Mouse (Mus musculus) limb, embryonic 12.5 days (tissue): ENCODE data around the gene Setd1a. TPM values are rescaled to one million over a fixed set of nuclear protein-coding genes. Genes with fewer than 3 reads are reported as not detected.
"Not testable (repeated sequence)": the region's sequence is repeated elsewhere in the genome, so short reads cannot be mapped to it uniquely, and the experiment has no call there.

ENCODE experiments used
- ATAC-seq: fragments of 200-750 bp; cut with Nextera tagmentation; 2 replicates; pipeline ENCODE4 v1.8.0; 2017; ENCODE audit warnings: low read depth, moderate TSS enrichment; ENCODE audit not compliant: insufficient number of reproducible peaks, insufficient read depth, low FRiP score, low TSS enrichment
- H3K27ac ChIP-seq: fragments of 300-500 bp; sonication (generic); 2 replicates; pipeline ENCODE4 v1.5.1; 2016; ENCODE audit warnings: mild to moderate bottlenecking, moderate library complexity
- H3K27me3 ChIP-seq: fragments of 300-500 bp; sonication (generic); 2 replicates; pipeline ENCODE4 v1.6.1; 2016; ENCODE audit warnings: mild to moderate bottlenecking, moderate library complexity
- H3K36me3 ChIP-seq: fragments of 300-500 bp; sonication (generic); 2 replicates; pipeline ENCODE4 v1.6.1; 2016; ENCODE audit warnings: mild to moderate bottlenecking, moderate library complexity
- H3K4me1 ChIP-seq: fragments of 300-500 bp; sonication (generic); replicated peaks from 2 replicates; pipeline ENCODE4 v1.6.1; 2016
- H3K4me2 ChIP-seq: fragments of 300-500 bp; sonication (generic); 2 replicates; pipeline ENCODE4 v1.6.1; 2016; ENCODE audit warnings: mild to moderate bottlenecking, moderate library complexity
- H3K4me3 ChIP-seq: fragments of 300-500 bp; sonication (generic); replicated peaks from 2 replicates; pipeline ENCODE4 v1.5.1; 2016; ENCODE audit warnings: mild to moderate bottlenecking
- H3K9ac ChIP-seq: fragments of 300-500 bp; sonication (generic); replicated peaks from 2 replicates; pipeline ENCODE4 v1.6.1; 2016; ENCODE audit warnings: mild to moderate bottlenecking, moderate library complexity
- H3K9me3 ChIP-seq: fragments of 300-500 bp; sonication (generic); 2 replicates; pipeline ENCODE4 v1.6.1; 2016; ENCODE audit warnings: mild to moderate bottlenecking, moderate library complexity
- WGBS: fragments of 180-500 bp; shearing (Covaris S2); methylation state at CpG from one replicate; pipeline ENCODE4 v1.1.7; 2016; 5-methylcytosine and 5-hydroxymethylcytosine counted together
- polyA plus RNA-seq: library from polyadenylated mRNA; unstranded; fragments of >200 nt; fragmentation: Nextera tagmentation; extraction: Ambion mirVana; gene quantifications from 2 replicates; pipeline ENCODE4 v1.2.1, GENCODE M21; 2016

The Setd1a gene
- polyA plus RNA-seq: 24.7 and 25.2 TPM in 2 replicates

DNA sequence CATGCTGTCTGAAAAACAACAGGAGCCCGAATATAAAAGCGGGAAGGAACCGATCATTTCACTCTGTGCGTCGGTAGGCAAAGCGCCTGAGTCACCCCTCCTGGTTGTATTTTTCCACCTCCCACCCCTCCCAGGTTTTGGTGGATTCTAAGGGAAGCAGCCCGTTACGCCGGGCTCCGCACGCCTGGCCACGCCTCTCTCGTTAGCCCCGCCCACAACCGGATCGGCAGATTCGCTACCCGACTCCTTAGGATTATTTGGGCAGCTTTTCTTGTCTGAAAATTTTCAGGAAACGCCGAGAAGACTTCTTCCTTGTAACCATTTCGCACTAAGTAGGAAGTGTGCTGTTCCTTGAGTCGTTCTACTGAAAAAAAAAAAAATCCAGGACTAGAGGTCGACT lies at the start of gene Setd1a:
TSS of gene Setd1a (plus strand) at position 245 of the 400 bp plus-strand sequence.
- Histone ChIP-seq H3K4me2 (peak within 1 kb of the TSS; percentile 86), H3K36me3 (peaks cover 31% of the 10 kb centered on the region), H3K4me3 (peak within 1 kb of the TSS; percentile 90), H3K4me1 (peaks cover 23% of the 10 kb centered on the region), H3K9ac (peak within 1 kb of the TSS; percentile 92), H3K27me3 (no peaks in the 10 kb centered on the region), H3K9me3 (no peaks in the 10 kb centered on the region), H3K27ac (peak within 1 kb of the TSS; percentile 94)
- peak; percentile 47; the same call in 1 of the 2 replicates for ATAC-seq
- under 1% methylated on average over 23 of the region's 23 CpGs for WGBS

GRCm38 (mm10) chr7:127727898-127728297 lies 48.6 kb upstream of the Setd1a start:
- Histone ChIP-seq H3K36me3 (no peaks in the 10 kb centered on the region), H3K9ac (no peak overlapping the region), H3K4me3 (no peak overlapping the region), H3K4me1 (no peaks in the 10 kb centered on the region), H3K9me3 (no peaks in the 10 kb centered on the region), H3K4me2 (no peak overlapping the region), H3K27ac (no peak overlapping the region), H3K27me3 (no peaks in the 10 kb centered on the region; the same call in 1 of the 2 replicates)
- 86% methylated on average over 7 of the region's 7 CpGs for WGBS
- ATAC-seq: no peak

GRCm38 (mm10) chr7:127730170-127730569 lies 46.3 kb upstream of the Setd1a start:
- H3K4me1 ChIP-seq: no peaks in the 10 kb centered on the region
- H3K27ac ChIP-seq: no peak overlapping the region
- H3K27me3 ChIP-seq: no peaks in the 10 kb centered on the region; the same call in 1 of the 2 replicates
- no peaks in the 10 kb centered on the region for H3K9me3 ChIP-seq
- no peaks in the 10 kb centered on the region for H3K36me3 ChIP-seq
- ATAC-seq: no peak
- H3K4me2 ChIP-seq: no peak overlapping the region
- no peak overlapping the region for H3K4me3 ChIP-seq
- 70% methylated on average over 4 of the region's 4 CpGs for WGBS
- H3K9ac ChIP-seq: no peak overlapping the region

- ATAC-seq: not testable (repeated sequence)
Observed at GRCm38 (mm10) chr7:127732066-127732465, 44.4 kb upstream of the Setd1a start, which contains the start of gene Ctf2. TSS of gene Ctf2 (minus strand) at chr7:127732166.

GRCm38 (mm10) chr7:127744366-127745045 lies 32.0 kb upstream of the Setd1a start, which contains the start of gene Fbxl19:
TSS of gene Fbxl19 (plus strand) at chr7:127744543.
- WGBS: 1% methylated on average over 26 of the region's 26 CpGs
- Histone ChIP-seq H3K27me3 (no peaks in the 10 kb centered on the region), H3K9me3 (no peaks in the 10 kb centered on the region), H3K4me3 (peak within 1 kb of the TSS; percentile 92), H3K36me3 (peaks cover 17% of the 10 kb centered on the region), H3K9ac (peak within 1 kb of the TSS; percentile 92), H3K27ac (peak within 1 kb of the TSS; percentile 93), H3K4me1 (peaks cover 19% of the 10 kb centered on the region), H3K4me2 (peak within 1 kb of the TSS; percentile 74)
- no peak for ATAC-seq

More at GRCm38 (mm10) chr7:127732066-127732465, 44.4 kb upstream of the Setd1a start, which contains the start of gene Ctf2:
- H3K9ac ChIP-seq, H3K9me3 ChIP-seq, H3K4me3 ChIP-seq, H3K4me1 ChIP-seq, H3K4me2 ChIP-seq, H3K36me3 ChIP-seq, H3K27me3 ChIP-seq, H3K27ac ChIP-seq: not testable (repeated sequence)
- WGBS: 100% methylated on average over 1 of the region's 5 CpGs

GRCm38 (mm10) chr7:127745251-127745651 lies 31.2 kb upstream of the Setd1a start:
- under 1% methylated on average over 19 of the region's 19 CpGs for whole genome bisulfite sequencing

GRCm38 (mm10) chr7:127745652-127746493 lies 30.6 kb upstream of the Setd1a start:
- WGBS: 0% methylated on average over 39 of the region's 39 CpGs
- peaks cover 19% of the 10 kb centered on the region for H3K4me1 ChIP-seq
- no peaks in the 10 kb centered on the region for H3K9me3 ChIP-seq
- peak overlapping the region; percentile 93 for H3K27ac ChIP-seq
- H3K27me3 ChIP-seq: no peaks in the 10 kb centered on the region
- peak overlapping the region; percentile 92 for H3K4me3 ChIP-seq
- peak overlapping the region; percentile 92 for H3K9ac ChIP-seq
- ATAC-seq: peak; percentile 90
- H3K4me2 ChIP-seq: peak overlapping the region; percentile 74
- peaks cover 30% of the 10 kb centered on the region for H3K36me3 ChIP-seq

More at GRCm38 (mm10) chr7:127745251-127745651, 31.2 kb upstream of the Setd1a start:
- Histone ChIP-seq H3K9me3 (no peaks in the 10 kb centered on the region), H3K4me2 (peak overlapping the region; percentile 74), H3K4me1 (peaks cover 19% of the 10 kb centered on the region), H3K9ac (peak overlapping the region; percentile 92), H3K36me3 (peaks cover 24% of the 10 kb centered on the region), H3K27ac (peak overlapping the region; percentile 93), H3K27me3 (no peaks in the 10 kb centered on the region), H3K4me3 (peak overlapping the region; percentile 92)
- peak; percentile 84 for ATAC-seq

- H3K4me1 ChIP-seq: peaks cover 19% of the 10 kb centered on the region
- peak overlapping the region; percentile 92 for H3K9ac ChIP-seq
- WGBS: under 1% methylated on average over 43 of the region's 62 CpGs
- H3K4me3 ChIP-seq: peak overlapping the region; percentile 92
- H3K27me3 ChIP-seq: no peaks in the 10 kb centered on the region
- H3K27ac ChIP-seq: peak overlapping the region; percentile 93
- H3K36me3 ChIP-seq: peaks cover 40% of the 10 kb centered on the region
- no peaks in the 10 kb centered on the region for H3K9me3 ChIP-seq
- peak overlapping the region; percentile 74 for H3K4me2 ChIP-seq
- peak; percentile 2; the same call in 1 of the 2 replicates for ATAC-seq
Observed at GRCm38 (mm10) chr7:127746494-127747491, 29.7 kb upstream of the Setd1a start.

- peaks cover 49% of the 10 kb centered on the region for H3K36me3 ChIP-seq
- H3K9me3 ChIP-seq: no peaks in the 10 kb centered on the region
- no peak for ATAC-seq
- H3K9ac ChIP-seq: peak overlapping the region; percentile 92
- peak overlapping the region; percentile 74 for H3K4me2 ChIP-seq
- H3K4me1 ChIP-seq: peaks cover 20% of the 10 kb centered on the region
- no peaks in the 10 kb centered on the region for H3K27me3 ChIP-seq
- H3K27ac ChIP-seq: peak overlapping the region; percentile 93
- H3K4me3 ChIP-seq: peak overlapping the region; percentile 92
- 33% methylated on average over 6 of the region's 6 CpGs for WGBS
Observed at GRCm38 (mm10) chr7:127747559-127748234, 28.8 kb upstream of the Setd1a start.

- Histone ChIP-seq H3K9ac (peak overlapping the region; percentile 92; the same call in 1 of the 2 replicates), H3K4me2 (peak overlapping the region; percentile 74), H3K4me1 (peaks cover 22% of the 10 kb centered on the region), H3K4me3 (peak overlapping the region; percentile 92; the same call in 1 of the 2 replicates), H3K27ac (0 out of 2 replicates have a peak overlapping the region, but pooled peaks have one; percentile 93), H3K36me3 (peaks cover 54% of the 10 kb centered on the region), H3K9me3 (no peaks in the 10 kb centered on the region), H3K27me3 (no peaks in the 10 kb centered on the region)
- WGBS: 93% methylated on average over 28 of the region's 28 CpGs
- ATAC-seq: no peak
Observed at GRCm38 (mm10) chr7:127748235-127748560, 28.3 kb upstream of the Setd1a start.
